Mouse (Mus musculus) brain, embryonic 18.5 days (tissue): Measurements from ENCODE around the gene Mpp6.

ENCODE experiments used
- DNase-seq: peaks from one replicate; pipeline ENCODE4 v3.0.0-alpha.2; 2012; ENCODE audit warnings: low read depth, low spot score

Mpp6 gene

DNA sequence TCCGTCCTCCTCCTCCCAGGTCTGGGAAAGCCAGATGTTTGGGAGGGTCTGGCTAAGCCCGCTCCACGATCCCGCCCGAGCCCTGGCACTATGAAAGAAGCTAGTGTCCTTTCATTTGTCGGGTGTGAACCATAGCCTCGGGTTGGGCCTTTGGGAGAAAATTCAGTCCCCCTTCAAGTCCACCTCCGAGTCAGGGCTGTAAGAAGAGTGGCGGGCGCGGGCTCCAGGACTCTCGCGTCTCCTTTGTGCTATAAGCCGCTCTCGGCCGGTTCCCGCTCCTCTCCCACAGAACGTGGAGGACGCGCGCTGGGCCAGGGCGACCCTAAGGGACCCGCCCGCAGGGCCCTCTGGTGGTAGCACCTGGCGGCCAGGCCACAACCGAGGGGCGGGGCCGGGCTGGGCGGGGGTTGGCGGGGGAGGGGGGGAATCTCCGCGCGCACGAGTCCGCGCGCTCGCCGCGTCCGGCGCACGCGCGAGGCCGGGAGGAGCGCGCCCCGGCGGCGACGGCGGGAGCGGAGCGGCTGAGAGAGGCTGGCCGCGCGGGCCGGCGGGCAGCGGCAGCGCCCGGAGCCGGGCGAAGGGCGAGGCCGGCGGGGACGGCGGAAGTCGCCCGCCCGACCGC is at the start of gene Mpp6:
Gene Mpp6 (plus strand): TSS at position 485 of the 622 bp plus-strand sequence.
- peak; percentile 43 for DNase-seq

DNA sequence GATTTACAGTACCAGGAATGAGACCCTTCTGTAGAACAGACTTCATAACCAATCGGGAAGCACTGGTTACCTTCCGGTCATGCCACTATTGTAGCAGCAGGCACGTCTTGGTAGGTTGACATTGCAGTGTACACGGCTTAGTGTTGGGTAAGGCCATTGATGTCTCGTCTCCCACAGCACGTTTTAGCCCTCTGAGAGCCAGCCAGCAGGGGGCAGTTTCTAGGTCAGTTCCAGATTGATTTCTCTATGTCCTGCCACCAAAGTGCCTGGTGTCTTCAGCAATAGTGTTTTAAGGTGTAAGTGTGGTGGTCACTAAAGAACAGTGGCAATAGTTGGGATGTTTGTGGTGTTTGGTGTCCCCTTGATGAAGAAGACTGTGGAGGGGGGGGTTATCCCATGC is 43.9 kb upstream of the Mpp6 start:
- no peak for DNase-seq

DNA sequence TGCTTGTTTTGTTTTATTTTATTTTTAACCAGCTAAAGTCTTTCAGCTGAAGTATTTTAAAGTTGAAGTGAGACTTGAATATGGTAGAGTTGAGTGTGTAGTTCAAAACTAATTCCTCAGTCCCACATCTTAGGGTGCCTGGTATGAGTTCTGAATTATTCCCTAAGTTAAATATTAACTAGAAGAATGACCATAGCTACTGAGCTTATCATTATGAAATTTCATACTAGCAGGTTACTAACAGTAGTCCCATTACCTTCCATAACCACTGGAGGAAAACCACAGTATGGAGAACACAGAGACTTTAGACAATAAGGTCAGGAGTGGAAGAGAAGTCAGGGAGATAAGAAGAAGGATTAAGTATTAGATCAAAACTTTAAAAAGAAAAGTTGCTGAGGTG is 41.6 kb upstream of the Mpp6 start:
- DNase-seq: no peak

DNA sequence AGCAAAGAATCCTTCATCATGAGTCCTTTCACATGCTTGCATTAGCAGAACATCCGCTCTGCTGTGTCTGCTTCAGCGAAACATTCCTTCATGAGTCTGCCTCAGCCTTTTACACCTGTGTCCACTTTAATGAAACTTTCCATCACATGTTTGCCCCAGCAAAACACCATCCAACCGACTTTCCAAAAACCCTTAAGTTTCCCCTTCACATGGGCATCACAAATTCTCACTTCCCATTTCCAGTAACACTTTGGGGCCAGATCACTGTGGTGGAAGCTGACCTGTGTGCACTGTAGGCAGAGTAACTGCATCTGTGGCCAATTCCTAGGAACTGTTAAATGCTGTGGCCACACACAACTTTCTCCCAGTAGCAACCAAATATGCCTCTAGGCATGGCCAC is 34.8 kb upstream of the Mpp6 start:
- no peak for DNase-seq

DNA sequence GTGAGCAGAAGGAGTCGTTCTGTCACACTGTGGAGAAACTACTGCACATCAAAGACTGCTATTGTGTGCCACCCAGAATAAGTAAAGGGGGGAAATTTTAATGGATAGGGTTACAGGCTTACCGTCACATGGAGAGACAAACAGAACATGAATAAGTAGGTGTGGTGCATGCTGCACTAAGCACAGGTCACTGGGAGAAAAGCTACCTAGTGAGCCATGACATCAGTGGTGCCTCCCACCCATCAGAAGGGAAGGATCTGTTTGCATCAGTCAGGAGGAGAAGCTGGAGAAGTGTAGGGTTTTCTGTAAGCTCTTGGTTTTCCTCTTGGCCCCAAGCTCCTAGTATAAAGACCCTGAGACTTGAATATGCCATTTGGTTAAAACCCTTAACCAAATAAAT is 33.6 kb upstream of the Mpp6 start:
- DNase-seq: no peak

DNA sequence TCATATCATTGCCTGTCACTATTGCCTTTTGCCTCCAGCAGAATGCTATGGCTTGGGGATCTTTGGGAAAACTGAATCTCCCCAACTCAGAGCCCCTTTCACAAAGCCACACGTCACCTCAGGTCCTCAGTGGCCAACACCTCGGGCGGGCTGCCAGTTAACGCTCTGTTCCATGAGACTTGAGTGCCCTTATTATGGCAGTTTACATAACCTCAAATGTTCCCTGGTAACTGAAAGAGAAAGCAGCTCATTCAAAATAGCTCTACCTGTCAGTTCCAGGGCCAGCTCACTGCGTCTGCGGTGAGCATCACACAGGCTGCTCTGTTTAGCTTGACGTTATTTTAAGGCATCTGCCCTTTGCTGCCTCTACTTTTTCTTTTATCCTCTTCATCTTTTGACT is 29.6 kb upstream of the Mpp6 start:
- DNase-seq: no peak

DNA sequence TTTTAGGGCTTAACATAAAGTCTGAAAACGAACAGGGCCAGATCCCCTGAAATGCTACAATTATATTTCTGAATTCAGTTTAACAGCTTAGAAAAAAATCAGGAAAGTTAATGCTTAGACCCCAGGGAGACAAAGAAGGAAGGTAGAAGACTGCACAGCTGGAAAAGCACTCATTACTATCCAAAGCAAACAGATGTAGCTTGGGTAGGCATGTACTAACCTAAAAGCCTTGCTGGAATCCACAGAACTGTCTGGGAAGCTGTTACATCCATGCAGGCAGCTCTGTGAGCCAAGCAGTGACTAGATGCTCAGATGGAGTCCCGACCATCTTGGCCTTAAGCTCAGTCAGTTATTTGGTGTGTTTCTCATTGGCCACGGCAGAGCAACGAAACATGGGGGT is 24.8 kb upstream of the Mpp6 start:
- no peak for DNase-seq

DNA sequence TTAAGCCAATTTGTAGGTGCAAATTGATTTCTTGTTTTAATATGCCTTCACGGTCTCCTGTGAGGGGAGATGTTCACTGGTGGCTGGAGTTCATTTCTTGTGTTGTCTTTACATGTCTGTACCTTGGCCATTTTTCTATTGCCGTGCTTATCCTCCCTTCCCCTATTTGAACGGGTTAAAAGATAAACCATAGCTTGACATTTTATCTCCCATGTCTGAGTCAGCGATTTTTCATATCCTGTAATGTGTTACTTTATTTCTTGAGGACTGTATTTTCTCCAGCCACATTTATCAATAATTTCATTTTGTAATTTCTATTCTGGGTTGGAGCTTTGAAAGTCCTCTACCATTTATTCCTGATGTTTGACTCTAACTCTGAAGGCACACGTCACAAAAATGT is 20.7 kb upstream of the Mpp6 start:
- DNase-seq: no peak

DNA sequence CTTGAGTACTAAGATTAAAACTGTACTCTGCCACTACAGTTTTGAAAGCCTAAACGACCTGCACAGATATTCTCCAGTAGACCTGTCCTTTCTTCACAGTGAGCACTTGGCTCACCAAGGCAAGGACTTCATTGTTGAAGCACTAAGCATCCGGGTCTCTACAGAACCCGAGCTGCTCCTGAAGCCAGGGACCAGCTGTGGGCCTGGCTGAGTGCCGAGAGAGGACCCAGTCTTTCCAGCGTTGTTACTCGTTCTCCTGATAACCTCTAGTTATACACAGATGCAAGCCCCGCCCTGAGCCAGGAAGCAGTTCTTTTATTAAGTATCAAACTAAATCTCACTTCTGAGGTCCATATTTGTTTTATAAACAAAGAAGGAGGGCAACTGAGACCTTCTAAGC is 19.8 kb upstream of the Mpp6 start:
- DNase-seq: no peak

DNA sequence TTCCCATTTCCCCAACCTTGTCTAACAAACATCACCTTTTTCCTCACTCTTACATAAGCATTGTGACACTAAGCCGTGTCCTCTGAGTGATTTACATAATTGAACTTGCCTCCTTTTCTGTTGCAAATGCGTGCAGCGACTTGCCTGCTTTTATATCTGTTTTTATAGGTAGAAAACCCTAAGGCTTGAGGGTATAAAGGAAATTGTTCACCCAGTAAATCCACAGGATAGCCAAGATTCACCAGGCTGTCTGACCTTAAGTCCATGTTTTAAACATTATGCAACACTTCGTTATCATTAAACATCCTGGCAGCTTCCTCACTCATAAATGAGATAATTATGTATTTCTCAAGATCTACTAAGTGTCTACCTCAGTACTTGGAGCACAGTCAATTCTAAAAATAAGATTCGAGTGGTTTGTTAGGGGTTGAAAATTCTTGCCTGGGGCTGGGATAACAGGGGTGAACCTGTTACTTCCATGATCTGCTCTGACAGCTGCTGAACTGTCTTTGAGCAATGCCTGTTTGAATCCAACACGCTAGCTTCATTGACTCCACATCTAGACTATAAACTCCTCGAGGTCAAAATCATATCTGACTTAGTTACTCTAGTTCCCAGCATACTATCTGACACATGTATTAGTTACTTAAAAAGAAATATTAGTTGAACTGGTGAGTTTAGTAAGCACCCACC is 18.4 kb upstream of the Mpp6 start:
- DNase-seq: no peak

DNA sequence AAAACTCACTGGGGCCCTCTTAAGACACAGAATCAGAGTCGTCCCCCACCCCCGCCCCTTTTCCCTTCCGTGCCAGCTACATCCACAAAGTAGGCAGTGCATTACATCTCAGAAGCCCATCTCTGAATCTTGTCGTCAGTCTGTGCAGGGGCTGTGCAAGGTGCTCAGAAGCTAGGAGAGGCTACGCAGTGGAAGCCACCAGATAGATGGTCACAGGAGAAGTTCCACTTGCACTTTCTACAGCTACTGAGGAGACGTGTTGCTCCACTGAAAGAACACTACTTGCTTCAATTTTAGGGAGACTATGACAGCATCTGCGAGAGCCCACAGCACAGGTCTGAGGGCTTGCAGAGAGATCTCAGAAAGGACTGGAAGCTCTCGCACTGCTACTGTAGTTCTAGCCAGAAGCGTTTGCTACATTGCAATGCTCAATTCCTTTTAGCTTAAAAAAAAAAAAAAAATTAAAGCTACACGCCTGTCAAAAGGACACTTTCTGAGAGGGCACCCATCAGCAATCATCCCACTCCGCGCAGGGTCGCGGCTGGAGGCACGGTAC is 762 bp upstream of the Mpp6 start:
- DNase-seq: no peak

DNA sequence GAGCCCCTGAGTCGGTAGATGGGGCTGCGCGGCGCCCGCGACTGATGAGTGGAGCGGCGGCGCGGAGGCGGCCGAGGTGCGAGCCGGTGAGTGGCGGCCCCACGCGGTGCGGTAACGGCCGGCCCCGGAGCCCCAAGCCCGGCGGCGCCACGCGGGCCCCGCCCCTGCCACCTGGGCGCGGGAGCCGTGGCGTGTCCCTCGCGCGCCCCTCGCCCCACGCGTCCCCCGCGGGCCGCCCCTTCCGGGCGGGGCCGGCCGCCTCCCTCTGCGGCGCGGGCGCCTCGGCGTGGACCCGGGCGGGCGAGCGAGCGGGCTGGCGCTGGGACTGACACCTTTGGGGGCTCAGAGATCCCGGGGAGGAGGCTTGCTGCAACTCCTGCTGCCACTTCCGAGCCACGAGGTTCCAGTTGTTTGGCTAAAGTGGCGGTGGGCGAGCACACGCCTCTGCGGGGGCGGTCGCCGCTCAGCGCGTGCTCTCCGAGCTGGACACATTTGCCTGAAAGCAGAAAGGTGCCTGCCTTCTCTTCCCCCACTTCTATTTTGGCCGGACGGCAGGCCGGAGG is 419 bp downstream of the Mpp6 start:
- DNase-seq: no peak

DNA sequence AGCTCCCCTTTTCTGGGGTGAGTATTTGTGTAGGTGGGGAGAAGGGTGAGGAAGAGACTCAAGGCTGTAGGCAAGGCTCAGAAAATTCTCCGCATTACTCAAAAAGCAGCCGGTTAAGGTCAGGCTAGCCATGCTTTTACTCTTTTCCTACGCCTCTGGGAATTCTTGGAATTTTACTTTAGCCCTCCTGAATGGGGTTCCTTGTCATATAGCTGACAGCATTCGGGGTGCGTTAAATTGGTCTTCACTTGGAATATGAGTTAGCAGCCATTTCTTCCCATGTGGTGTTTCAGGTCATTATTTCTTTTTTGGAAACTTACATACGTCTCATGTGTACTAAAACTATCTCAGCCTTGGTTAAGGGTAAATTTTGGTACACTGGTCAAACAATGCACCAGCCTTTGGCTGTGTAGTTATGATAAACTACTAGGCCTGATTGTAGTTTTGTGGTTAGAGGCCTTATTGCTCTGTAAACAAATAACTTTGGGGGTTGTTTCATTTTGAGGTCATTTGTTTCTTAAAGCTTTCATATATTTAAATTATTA is 1.1 kb downstream of the Mpp6 start:
- no peak for DNase-seq

DNA sequence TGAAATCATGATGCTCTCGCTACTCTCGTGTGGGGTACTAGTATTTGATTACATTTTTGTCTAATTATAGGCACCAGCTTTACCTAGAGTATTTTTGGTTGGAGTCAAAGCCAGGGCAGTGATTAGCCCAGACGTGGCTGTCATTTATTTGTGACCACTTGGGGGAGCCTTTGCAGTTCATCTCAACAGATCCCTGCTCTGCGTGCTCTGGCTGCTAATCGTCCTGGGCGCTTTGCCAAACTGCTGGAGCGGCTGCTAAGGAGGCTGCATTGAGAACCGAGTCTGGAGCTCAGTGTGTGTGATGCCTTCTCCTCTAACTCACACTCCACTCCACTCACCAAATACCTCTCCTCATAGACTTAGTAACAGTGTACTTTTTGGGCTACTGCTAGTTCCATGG is 2.7 kb downstream of the Mpp6 start:
- peak; percentile 86 for DNase-seq

DNA sequence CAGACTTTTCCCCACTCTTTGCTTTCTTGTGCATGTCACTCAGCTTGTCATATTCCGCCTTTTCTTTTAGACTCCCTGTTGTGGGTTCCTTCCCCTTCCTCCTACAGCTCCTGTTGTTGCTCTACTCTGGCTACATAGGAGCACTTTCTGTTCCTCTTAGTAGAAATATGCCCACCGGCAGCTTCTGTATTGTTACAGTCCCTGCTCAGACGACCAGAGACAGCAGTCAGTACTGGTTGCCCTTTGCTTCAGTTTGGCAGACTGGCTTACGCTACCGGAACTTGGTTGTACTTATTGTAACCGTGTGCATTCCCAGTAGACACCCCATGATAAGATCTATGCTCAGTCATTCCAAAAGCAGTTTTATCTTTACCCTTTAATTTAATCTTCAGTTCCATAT is 4.2 kb downstream of the Mpp6 start:
- no peak for DNase-seq

DNA sequence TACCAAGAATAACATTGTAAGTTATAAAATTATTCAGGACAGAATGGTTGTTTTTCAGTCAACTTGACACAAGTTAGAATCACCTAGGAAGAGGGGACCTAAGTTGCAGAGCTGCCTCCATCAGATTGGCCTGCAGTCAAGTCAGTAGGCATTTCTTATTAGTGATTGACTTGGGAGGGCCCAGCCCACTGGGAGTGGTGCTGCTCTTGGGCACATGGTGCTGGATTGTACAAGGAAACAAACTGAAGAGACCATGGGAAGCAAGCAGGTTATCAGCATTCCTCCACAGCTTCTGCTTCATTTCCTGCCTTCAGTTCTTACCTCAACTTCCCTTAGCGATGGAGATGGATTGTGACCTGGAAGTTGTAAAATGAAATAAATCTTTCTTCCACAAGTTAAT is 10.9 kb downstream of the Mpp6 start:
- DNase-seq: no peak

DNA sequence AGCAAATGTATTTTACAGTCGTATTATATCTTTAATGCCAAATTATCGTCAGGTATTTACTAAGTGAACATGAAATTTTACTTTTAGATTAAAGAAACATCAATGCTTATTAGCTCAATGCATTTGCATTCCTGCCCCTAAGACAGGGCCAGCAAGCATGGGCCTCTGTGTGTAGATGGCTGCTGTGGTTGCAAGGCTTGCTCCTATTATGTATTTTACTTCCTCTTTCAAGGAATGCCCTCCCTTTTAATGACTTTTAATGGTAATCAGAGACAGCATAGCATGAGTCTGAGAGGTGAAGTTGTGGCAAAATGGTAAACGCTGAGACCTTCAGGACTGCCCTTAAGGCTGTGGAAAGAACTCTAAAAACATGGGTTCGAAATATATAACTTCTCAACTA is 12.8 kb downstream of the Mpp6 start:
- no peak for DNase-seq

DNA sequence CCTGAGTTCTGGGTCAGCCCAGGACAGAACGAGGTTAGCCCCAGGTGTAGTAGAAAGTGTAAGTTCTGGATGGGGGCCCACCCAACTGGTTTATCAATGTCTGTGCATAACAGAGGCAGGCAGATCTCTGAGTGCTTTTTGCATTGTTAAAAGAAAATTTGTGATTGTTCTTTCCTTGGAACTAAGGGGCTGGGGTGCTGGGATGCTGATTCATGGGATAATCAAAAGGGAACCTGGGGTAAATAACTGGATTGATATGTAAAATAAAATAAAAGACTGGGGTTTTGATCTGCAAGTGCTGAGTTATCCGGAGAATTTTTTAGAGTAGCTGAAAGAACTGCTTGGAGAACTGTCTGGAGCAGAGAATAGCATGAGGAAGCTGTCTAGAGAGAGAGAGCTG is 14.2 kb downstream of the Mpp6 start:
- no peak for DNase-seq

DNA sequence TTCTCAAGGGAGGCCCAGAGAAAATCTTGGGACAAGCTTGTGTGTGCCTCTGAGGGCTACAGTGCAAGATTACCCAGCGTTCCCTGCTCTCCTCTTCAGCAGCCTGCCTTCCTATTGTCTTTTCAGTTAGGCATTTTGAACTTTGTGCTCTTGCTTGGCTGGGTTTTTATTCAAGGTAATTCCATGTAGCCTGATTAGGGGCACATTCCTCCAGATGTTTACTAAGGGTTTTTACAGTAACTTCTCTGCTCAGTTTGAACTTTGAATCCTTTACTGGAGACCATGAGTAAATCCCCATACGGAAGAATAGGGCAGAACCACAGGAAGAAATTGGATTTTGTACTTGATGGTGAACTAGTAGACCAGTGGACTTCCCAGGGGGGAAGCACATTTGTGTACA is 16.3 kb downstream of the Mpp6 start:
- no peak for DNase-seq

DNA sequence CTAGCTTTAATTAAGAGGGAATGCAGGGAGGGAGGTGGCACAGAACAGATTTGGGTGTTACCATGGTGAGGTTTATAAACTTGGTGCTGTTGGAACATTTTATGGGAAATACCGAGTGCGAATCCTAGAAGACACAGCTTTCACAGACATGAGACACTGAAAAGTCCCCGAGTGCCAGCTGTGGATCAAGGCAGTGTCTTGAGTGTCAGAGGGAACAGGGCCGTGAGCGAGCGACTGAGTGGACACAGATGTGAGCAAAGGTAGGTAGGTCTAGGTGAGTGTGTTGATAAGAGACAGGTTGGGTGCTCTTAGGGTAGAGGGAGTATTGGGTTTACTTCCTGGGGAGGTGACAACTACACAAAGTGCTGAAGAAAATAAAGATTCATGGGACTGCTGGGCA is 17.5 kb downstream of the Mpp6 start:
- DNase-seq: no peak

DNA sequence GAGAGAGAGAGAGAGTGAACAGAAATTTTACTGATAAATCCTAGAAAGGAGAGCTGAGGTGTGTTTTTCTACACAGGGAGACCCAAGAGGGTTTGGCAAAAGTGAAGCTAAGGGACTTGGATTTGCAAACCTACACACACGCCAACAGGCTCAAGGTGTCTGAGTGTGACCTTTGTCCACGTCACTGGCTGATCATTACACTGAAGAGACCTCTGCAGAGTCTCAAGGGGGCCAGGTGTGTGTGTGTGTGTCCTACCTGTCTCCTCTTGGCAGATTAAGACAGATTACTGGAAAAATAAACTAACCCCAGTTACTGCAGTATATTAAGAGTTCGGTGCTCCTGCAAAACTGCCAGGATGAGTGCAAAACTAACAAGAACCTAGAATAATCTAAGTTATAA is 27.6 kb downstream of the Mpp6 start:
- no peak for DNase-seq

DNA sequence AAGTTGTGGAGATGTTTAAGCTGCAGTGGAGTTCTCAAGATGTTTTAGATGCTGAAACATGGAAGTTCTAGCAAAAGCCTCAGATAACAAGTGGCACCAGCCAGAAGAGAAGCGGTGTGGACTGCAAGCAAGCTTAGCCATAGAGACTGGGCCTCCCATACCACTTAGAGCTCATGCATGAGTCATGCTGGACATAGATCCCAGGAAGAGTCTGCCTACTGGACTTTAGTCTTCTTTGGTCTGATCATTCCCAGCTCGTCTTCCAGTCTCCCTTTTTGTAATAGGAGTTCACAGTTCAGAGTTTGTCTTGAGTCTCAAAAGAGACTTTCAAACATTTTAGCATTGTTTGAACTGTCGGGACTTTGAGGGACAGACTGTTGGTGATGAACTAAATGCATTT is 29.5 kb downstream of the Mpp6 start:
- DNase-seq: no peak

DNA sequence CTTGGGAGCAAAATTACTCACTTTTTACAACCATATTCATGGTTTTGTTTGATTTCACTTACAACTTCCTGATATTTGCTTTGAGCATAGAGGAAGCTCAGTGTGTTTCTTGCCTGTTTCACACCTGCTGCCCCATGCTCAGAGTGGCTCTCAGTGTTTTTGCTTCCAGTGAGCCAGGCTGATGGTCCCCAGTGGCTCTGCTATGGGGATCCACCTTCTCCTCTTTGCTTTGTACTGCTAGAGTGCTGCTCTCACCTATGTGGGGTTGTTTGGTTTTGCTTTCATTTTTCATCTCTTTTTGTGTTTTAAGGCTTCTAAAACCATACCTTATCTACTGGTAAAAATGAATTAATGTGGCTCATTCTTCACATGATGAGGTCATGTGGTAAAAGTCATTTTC is 36.1 kb downstream of the Mpp6 start:
- no peak for DNase-seq
